Mouse (Mus musculus): Measurements from ENCODE around the gene Fntb.

The Fntb gene

DNA sequence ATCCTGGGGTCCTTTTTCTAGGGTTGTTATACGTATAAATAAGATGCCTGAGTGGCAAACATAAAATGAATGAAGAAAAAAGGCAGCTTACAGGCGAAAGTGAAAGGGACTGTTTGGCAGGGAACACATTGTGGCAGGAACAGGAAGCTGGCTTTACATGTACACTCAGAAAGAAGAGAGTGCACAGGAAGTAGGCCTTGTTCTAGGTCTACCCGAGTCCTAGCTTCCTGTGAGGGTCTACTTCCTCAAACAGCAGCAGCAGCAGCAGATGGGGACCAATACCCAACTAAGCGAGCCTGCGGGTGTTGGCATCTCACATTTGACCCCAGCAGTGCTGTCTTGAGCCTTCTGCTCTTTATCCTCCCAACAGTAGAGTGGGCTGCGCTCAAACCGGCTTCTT is 121.4 kb downstream of the Fntb start:
- no peak for DNase-seq (ENCODE audit: low read depth, low spot score)

DNA sequence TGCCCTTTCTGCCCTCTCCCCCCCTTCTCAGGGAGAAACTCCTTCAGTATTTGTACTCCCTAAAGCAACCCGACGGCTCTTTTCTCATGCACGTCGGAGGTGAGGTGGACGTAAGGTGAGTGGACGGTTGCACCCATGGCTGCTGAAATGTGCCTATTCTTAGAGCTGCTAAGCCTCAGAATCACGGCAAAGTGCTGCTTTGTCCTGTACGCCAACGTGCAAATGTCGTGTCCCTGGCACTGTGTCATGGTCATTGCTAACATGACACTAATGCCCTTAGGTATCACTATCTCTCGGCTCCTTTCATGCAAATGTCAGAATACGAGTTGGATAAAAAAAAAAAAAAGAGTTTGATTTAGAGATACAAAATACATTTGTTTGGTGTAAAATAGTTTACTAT is 122.6 kb downstream of the Fntb start:
- no peak for DNase-seq (ENCODE audit: low read depth, low spot score)

DNA sequence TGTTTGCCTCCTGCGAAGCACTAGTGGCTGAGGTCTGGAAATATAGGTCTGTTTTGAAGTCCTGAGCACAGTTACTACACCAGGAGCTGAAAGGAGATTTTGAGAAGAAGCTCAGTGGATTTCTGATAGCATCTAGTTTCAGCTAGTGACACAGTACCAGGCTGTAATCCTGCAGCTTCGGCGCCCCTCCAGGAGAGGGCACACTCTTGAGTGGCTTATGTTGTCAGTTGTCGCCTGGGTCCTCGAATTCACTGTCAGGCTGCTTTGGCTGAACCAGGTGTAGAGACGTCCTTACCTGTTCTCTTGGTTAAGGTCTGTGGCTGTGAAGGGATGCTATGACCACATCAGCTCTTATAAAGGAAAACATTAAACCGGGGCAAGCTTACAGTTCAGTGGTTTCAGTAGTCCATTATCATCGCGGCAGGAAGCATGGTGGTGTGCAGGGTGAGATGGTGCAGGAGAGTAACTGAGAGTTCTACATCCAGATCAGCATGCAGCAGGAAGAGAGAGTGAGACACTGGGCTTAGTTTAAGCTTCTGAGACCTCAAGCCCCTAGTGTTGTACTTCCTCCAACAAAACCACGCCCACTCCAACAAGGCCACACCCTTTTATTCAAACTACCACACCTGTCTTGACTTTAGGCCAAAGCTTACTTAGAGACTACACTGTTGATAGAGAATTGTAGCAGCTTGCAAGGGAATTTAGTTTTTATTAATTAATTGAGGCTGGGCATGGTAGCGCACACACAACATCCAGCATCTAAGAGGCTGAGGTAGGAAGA is 124.2 kb downstream of the Fntb start:
- no peak for DNase-seq (ENCODE audit: low read depth, low spot score)

DNA sequence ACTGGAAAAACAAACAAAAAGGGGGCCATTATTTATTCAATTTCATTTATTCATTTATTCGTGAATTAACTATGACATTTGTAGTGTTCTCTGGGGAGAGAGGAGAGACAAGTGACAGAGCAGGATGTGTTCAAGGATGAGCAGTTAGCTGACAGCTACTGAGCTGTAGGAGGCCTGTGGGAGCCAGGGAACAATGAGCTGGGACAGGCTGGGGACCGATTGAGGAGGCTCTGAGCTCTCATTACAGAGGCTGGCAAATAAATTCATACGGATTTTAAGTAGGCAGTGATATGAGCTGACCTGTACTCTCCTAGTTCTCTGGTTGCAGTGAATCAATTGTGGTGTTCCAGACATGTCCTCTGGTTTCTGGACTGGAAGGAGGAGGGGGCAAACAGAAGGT is 125.8 kb downstream of the Fntb start:
- DNase-seq (ENCODE audit: low read depth, low spot score) = no peak

DNA sequence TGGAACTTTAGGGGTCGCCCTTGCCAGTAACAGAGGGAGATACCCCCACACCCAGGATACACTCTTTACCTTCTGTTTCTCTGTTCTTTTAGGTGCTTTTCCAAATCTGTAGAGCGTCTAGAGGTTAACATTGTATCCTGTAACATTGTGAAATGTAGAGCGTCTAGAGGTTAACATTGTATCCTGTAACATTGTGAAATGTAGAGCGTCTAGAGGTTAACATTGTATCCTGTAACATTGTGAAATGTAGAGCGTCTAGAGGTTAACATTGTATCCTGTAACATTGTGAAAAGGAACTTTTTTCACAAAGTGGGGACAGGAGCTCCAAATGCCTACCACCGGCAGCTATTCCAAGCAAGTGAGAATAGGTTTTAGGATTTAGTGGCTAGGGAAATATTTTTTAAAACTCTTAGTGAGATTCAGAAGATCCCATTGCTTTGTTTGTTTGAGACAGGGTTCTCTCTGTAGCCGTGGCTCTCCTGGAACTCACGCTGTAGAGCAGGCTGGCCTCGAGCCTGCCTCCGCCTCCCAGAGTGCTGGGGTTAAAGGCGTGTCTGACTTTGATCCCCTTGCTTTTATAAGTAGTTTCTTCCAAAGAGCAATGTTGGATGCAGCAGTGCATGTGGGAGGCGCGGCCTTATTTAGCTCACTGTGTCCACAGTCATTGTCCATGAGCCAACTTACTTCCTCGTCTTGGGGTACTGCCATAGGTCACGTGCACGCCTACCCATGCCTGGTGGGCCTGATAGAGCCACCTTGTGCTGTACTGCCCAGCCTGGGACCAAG is 127.7 kb downstream of the Fntb start:
- no peak for DNase-seq (ENCODE audit: low read depth, low spot score)

DNA sequence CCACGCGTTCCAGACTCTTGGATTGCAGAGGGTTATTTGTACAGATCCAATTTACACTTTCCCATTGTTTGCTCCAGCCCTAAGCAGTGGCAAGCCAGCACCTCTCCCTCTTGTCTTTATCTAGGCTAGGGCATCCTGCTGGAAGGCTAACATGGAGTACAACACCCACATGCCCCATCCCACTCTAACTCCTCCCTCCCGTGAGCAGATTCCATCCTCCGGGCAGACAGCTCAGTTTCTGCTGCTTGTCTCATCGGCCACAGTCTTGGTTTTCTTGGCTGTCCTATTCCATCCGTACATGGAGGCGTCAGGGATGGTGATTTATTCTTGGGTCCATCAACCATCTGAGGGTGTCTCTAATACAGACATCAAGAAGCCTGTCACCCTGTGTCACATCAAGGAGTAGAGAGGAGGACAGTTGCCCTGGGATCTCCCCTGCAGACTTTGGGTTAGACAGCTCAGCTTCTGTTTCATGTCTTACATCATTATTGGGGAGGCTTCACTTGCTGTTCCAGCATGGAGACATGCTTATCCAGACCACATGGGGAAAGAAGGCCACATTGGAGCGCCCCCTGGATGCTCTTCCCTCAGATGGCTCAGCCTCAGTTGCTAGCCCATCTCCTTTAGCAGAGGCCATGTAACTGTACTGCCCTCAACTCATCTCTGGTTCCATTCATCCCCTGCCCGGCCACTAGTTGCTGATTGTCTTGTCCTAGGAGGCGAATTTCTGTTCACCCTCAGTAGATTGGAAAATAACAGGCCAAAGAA is 129.6 kb downstream of the Fntb start:
- no peak for DNase-seq (ENCODE audit: low read depth, low spot score)

DNA sequence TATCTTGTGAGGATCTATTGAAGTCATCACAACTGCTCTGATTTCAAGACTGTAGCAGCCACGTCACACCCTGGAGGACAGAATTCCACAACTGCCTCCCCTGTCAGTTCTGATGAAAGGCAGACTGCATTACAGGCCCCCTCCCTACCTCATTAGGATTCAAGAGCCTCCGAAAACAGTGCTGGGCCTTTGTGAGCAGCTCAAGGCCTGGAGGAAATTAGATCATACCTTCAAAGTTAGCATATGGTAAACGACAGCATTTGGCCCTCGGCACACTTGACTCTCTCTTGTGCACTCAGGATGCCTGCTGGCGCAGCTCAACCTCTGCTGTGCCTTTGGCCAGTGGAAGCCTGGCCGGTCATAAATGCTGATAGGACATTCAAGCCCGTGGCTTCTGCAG is 130.4 kb downstream of the Fntb start:
- DNase-seq (ENCODE audit: low read depth, low spot score) = no peak

DNA sequence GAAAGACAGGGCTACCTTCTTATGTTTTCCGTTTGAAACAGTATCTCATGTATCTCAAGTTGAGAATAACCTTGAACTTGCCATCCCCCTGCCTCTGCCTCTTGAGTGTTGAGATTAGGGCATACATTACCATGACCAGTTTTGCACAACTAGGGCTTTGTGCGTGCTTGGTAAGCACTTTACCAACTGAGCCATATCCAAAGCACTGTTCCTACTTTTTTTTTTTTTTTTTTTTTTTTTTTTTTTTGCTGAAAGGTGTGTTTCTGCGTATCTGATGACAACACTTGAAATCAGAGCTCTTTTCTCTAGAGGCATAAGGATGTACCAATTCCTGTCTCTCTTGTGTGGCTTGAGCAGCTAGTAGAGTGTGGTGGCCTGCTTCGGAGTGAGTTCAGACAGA is 131.2 kb downstream of the Fntb start:
- DNase-seq (ENCODE audit: low read depth, low spot score) = no peak

DNA sequence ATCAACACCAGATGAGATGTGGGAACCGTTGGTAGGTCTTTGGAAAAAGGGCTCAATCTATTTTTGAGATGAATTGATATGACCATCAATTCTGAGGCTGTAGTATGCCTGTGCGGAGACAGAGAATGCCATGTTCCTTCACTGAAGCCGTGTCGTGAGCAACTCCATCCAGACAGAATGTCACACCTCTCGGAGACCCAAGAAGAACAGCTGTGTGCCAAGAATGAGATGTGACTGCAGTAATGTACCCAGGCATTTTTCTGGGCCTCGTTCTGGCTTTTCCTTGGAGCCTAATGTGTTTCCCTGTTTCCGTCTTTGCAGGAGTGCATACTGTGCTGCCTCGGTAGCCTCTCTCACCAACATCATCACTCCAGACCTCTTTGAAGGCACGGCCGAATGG is 131.6 kb downstream of the Fntb start:
- no peak for DNase-seq (ENCODE audit: low read depth, low spot score)

DNA sequence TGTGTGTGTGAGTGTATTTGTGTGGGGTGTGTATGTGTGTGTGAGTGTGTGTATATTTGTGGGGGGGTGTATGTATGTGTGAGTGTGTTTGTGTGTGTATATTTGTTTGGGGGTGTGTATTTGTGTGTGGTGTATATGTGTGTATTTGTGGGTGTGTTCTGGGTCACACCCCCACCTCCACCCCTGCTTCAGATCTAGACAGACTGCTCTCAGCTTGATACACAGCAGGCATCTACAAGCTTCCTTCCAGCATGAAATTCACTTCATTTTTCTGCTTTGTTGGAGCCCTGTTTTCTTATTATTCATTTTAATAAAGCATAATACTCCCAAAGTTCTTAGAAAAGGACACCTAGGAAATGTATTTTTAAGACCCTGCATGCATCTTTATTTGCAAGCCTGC is 132.8 kb downstream of the Fntb start:
- DNase-seq (ENCODE audit: low read depth, low spot score) = no peak

DNA sequence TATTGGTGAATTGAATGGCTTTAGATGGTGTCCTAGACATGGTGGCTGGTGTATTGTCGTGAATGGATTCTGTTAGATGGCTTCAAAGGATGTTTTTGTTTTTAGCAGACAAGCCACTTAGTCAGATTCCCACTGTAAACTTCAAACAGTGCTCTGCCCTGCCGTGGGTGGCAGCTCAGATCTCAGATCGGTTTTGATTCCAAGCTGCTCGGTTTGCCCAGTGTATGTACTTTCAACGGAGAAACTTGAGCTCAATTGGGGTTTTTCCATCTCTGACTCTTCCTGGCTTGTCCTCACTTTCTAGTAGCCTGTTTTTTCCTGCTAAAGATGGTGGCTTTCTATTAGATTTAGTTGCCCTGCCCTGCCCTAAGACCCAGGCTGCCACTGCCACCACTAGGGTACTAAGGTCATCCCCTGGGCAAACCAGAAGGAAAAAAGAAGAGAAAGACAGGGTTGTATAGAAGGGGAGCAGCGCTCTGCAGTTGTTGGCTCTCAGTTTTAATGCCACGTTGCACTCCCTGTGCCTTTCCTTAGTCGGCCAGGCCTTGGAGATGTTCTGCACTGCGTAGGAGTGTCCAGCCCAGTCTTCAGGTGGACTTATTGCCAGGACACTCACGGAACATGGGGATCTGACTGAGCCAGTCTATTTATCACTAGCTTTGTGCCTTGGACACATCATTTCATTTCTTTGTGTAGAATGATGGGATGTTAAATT is 134.0 kb downstream of the Fntb start:
- no peak for DNase-seq (ENCODE audit: low read depth, low spot score)

DNA sequence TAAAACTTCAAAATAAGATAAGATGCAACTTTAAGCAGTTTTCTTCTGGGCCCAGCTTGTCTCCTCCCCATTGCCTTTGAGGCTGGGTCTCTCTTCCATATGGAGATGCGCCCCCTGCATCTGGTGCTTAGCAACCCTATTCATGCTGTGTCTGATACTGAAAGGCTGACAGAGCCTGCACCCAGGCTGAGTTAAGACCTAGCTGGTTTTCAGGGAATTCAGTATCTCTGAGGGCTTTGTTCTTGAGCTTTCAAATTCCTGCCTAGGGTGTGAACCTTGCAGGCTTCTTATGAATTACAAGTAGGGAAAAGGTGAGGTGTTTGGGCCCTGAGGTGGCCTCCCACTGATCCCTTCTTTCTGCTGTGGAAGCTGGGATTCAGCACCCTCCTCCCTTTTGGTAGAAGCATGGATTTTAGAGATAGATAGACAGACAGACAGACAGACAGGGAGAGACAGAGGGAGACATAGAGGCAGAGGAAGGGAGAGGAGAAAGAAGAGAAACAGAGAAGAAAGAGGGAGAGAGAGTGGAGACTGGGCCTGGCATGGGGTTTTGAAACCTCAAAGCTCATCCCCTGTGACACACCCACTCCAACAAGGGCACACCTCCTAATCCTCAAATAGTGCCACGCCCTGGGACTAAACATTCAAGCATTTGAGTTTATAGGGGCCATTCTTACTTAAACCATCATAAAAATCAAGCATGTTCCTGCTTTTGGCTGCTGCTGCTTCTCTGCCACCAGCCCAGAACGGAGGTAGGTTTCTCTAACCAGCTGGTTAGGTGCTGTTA is 136.3 kb downstream of the Fntb start:
- no peak for DNase-seq (ENCODE audit: low read depth, low spot score)

DNA sequence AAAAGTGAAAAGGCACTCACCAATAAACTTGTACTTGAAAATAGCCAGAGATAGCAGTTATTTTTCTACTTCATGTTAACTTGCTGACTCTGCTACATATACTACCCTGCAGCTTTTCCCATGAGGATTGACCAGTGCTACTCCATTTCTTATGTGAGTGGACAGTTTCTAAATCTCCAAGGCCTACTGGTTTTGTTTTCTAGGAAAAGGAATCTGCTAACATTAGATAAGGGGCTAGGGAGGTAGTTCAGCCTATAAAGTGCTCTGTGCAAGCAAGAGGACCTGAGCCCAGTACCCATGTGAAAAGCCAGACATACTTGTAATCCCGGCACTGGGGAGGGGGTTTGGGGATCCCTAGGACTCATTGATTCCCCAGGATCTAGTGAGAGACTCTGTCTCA is 140.9 kb downstream of the Fntb start:
- no peak for DNase-seq (ENCODE audit: low read depth, low spot score)

DNA sequence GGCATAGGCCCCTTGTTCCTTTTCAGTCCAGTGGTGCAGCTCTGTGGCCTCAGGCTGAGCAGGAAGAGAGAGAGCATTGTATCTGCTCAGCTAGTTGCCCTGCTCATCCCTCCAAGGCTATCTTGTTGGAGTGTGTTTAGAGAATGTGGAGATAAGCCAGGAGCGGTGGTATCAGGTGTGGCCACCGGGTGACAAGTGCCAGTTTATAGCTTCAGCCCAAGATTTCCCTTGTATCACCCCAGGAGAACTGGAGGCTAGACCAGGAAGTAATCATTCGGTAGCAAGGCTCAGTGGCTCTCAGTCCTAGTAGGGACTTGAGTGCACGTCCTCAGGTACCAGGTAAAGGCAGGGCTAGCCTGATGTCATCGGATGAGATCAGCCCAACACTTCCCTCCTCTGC is 143.8 kb downstream of the Fntb start:
- no peak for DNase-seq (ENCODE audit: low read depth, low spot score)

DNA sequence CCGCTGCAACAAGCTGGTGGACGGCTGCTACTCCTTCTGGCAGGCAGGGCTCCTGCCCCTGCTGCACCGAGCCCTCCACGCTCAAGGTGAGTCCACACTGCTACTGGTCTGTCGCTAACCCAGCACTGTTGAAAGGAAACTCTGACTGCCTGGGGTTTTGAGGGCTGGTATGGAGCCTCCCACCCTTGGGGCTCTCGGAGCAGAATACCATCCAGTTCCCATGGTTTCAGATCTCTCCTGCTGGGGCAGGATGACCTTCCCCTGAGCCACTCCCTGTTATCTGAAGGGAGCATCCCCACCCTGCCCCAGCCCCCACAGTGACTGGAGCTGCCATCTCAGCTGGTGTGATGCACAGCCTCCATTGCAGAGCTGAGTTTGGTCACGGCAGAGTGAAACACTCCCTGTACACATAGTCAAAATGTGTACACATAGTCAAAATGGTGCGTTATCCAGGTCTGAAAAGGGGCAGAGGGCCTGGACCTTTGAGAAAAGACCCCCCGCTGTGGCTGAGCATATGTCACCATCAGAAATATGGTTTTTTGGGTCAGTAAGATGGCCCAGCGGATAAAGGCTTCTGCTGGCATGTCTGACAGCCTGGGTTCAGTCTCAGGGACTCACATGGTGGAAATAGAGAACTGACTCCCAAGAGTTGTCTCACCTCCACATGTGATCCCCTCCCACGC is 145.0 kb downstream of the Fntb start:
- DNase-seq (ENCODE audit: low read depth, low spot score) = no peak

DNA sequence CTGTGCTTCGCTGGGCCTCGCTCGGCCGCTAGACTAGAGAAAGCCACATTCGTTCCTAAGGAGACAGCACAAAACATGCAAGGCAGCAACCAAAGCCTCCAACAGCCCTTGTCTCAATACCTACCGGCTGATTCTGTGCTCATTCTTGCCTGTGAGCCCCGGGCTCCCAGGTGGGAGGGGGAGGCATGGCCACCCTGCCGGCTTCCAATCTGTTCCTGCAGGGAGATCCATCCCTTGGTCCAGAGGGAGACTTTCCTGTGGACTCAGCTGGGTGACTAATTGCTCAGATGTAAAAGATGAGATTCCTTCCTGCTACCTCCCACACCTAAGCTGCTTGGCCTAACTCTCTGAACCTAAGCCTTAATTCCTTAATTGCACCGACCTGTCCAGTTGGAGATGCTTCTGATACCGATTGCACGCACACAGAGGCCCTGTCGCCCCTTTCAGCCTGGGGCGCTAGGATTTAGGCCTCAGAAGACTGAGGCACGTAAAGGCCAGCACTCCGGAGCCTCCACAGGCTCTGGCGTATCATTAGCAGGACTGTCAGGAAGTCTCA is 145.9 kb downstream of the Fntb start:
- DNase-seq (ENCODE audit: low read depth, low spot score) = no peak

DNA sequence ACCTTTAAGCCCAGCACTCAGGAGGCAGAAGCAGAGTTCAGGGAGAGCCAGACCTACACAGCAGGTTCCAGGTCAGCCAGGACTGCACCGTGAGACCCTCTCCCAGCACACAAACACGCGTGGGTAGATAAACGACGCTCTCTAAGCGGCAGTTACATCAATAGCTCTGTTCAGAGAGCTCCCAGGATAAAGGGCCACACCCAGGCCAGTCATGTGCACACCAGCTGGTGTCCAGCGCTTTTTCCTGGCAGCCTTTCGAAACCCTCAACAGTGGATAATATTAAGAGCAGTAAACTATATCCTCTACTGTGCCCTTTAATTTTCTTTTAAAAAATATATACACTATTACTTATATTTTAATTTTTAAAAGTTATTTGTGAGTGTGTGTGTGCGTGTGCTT is 146.8 kb downstream of the Fntb start:
- no peak for DNase-seq (ENCODE audit: low read depth, low spot score)

DNA sequence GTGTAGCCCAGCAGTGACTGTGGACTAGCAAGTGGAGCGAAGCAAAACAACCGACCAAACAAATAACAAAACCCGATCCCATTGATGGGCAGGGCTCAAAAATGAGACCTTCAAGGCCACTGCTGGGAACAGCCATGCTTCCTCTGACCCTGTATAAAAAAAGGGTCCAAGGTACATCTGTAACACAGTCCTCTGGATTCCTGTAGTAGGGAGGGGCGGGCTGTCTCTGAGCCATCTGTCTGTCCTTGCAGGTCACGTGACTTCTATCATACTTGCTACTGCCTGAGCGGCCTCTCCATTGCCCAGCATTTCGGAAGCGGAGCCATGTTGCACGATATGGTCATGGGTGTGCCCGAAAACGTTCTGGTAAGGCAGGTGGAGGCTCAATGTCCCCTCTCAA is 150.8 kb downstream of the Fntb start:
- no peak for DNase-seq (ENCODE audit: low read depth, low spot score)

DNA sequence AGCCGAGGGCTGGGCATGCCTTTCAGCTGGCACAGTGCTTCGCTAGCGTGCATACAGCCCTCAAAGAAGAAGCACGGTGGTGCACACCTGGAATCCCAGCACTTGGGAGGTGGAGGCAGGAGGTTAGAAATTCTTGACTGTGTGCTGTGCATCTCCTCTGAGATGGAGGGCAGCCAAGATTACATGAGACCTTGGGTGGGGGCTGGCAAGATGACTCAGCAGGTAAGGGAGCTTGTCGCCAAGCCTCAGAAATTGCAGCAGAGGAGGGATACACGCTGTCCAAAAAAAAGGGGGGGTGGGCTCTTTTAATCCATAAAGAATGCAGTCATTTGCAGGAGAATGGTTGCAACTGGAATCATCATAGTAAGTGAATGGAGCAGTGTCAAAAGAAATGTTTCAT is 152.7 kb downstream of the Fntb start:
- DNase-seq (ENCODE audit: low read depth, low spot score) = no peak

DNA sequence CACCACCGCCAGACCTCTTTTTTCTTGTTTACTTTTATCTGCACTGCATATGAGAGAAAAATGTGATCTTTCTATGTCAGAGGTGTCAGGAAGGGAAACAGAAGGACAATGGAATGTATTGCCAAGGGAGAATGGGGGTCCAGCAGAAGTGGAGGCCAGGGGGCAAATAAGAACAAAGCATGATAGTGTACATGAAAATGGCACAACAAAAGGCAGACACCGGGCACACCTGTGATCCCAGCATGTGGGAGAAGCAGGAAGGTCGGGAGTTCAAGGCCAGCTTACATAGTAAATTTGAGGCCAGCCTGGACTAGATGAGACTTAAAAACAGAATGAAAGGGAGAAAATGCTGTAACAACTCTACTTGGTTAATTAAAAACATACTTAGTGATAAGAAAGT is 153.5 kb downstream of the Fntb start:
- no peak for DNase-seq (ENCODE audit: low read depth, low spot score)
